Mouse (Mus musculus): Measurements from ENCODE around the gene Furin. TPM values are rescaled to one million over a fixed set of nuclear protein-coding genes. Genes with fewer than 3 reads are reported as not detected.

Gene Furin
- polyA plus RNA-seq, 1 experiment, result 145 TPM

- H3K27ac ChIP-seq (ENCODE audit: insufficient read depth, low read depth, low read length), result no peak overlapping the region
- 86% methylated on average over 6 of the region's 6 CpGs for WGBS
These were observed 44.4 kb upstream of the Furin start for GRCm38 (mm10) chr7:80449620-80450091.

GRCm38 (mm10) chr7:80447336-80447735 lies 42.1 kb upstream of the Furin start:
- 97% methylated on average over 8 of the region's 8 CpGs for WGBS
- no peak overlapping the region for H3K4me3 ChIP-seq (ENCODE audit: insufficient read depth, low read depth, low read length)
- H3K4me1 ChIP-seq (ENCODE audit: control insufficient read depth, insufficient read depth, low read length), result no peaks in the 10 kb centered on the region; the same call in 1 of the 2 replicates
- H3K27ac ChIP-seq (ENCODE audit: insufficient read depth, low read depth, low read length), result no peak overlapping the region
- no peak for TF ChIP-seq CTCF (conservative IDR thresholded peaks at IDR 0.05; ENCODE audit: insufficient read depth, insufficient read length, low read depth, low read length)
- no peak for TF ChIP-seq POLR2A (IDR thresholded peaks at IDR 0.05; ENCODE audit: low read depth, low read length)
- no peak for DNase-seq
- no peaks in the 10 kb centered on the region for H3K36me3 ChIP-seq (ENCODE audit: control insufficient read depth, insufficient read depth, low read length)
- no peaks in the 10 kb centered on the region for H3K27me3 ChIP-seq (replicated peaks; ENCODE audit: control insufficient read depth, insufficient read depth, low read length)

More at GRCm38 (mm10) chr7:80449620-80450091, 44.4 kb upstream of the Furin start:
- no peaks in the 10 kb centered on the region; the same call in 1 of the 2 replicates for H3K4me1 ChIP-seq (ENCODE audit: control insufficient read depth, insufficient read depth, low read length)
- no peak overlapping the region for H3K4me3 ChIP-seq (ENCODE audit: insufficient read depth, low read depth, low read length)
- no peak for DNase-seq
- no peaks in the 10 kb centered on the region for H3K36me3 ChIP-seq (ENCODE audit: control insufficient read depth, insufficient read depth, low read length)
- TF ChIP-seq CTCF (conservative IDR thresholded peaks at IDR 0.05; ENCODE audit: insufficient read depth, insufficient read length, low read depth, low read length), result no peak
- TF ChIP-seq POLR2A (IDR thresholded peaks at IDR 0.05; ENCODE audit: low read depth, low read length), result no peak
- no peaks in the 10 kb centered on the region for H3K27me3 ChIP-seq (replicated peaks; ENCODE audit: control insufficient read depth, insufficient read depth, low read length)

GRCm38 (mm10) chr7:80446221-80446878 lies 41.1 kb upstream of the Furin start:
- WGBS, result 81% methylated on average over 7 of the region's 7 CpGs

GRCm38 (mm10) chr7:80445492-80445891 lies 40.3 kb upstream of the Furin start:
- WGBS, result 64% methylated on average over 6 of the region's 6 CpGs
- DNase-seq, result no peak
- no peaks in the 10 kb centered on the region for H3K27me3 ChIP-seq (replicated peaks; ENCODE audit: control insufficient read depth, insufficient read depth, low read length)
- H3K27ac ChIP-seq (ENCODE audit: insufficient read depth, low read depth, low read length), result no peak overlapping the region
- no peaks in the 10 kb centered on the region for H3K36me3 ChIP-seq (ENCODE audit: control insufficient read depth, insufficient read depth, low read length)
- H3K4me1 ChIP-seq (ENCODE audit: control insufficient read depth, insufficient read depth, low read length), result no peaks in the 10 kb centered on the region
- TF ChIP-seq POLR2A (IDR thresholded peaks at IDR 0.05; ENCODE audit: low read depth, low read length), result no peak
- no peak for TF ChIP-seq CTCF (conservative IDR thresholded peaks at IDR 0.05; ENCODE audit: insufficient read depth, insufficient read length, low read depth, low read length)
- H3K4me3 ChIP-seq (ENCODE audit: insufficient read depth, low read depth, low read length), result no peak overlapping the region

More at GRCm38 (mm10) chr7:80446221-80446878, 41.1 kb upstream of the Furin start:
- Histone ChIP-seq H3K36me3 (ENCODE audit: control insufficient read depth, insufficient read depth, low read length) (no peaks in the 10 kb centered on the region), H3K27me3 (replicated peaks; ENCODE audit: control insufficient read depth, insufficient read depth, low read length) (no peaks in the 10 kb centered on the region), H3K4me3 (ENCODE audit: insufficient read depth, low read depth, low read length) (no peak overlapping the region), H3K27ac (ENCODE audit: insufficient read depth, low read depth, low read length) (no peak overlapping the region), H3K4me1 (ENCODE audit: control insufficient read depth, insufficient read depth, low read length) (no peaks in the 10 kb centered on the region)
- TF ChIP-seq POLR2A (IDR thresholded peaks at IDR 0.05; ENCODE audit: low read depth, low read length) (no peak), CTCF (conservative IDR thresholded peaks at IDR 0.05; ENCODE audit: insufficient read depth, insufficient read length, low read depth, low read length) (no peak; the same call in 1 of the 2 replicates)
- DNase-seq, result no peak

- WGBS, result 81% methylated on average over 17 of the region's 17 CpGs
- Histone ChIP-seq H3K4me3 (ENCODE audit: insufficient read depth, low read depth, low read length) (no peak overlapping the region), H3K27me3 (replicated peaks; ENCODE audit: control insufficient read depth, insufficient read depth, low read length) (no peaks in the 10 kb centered on the region), H3K4me1 (ENCODE audit: control insufficient read depth, insufficient read depth, low read length) (no peaks in the 10 kb centered on the region), H3K27ac (ENCODE audit: insufficient read depth, low read depth, low read length) (no peak overlapping the region), H3K36me3 (ENCODE audit: control insufficient read depth, insufficient read depth, low read length) (no peaks in the 10 kb centered on the region)
- TF ChIP-seq POLR2A (IDR thresholded peaks at IDR 0.05; ENCODE audit: low read depth, low read length) (no peak), CTCF (conservative IDR thresholded peaks at IDR 0.05; ENCODE audit: insufficient read depth, insufficient read length, low read depth, low read length) (no peak)
- DNase-seq, result no peak
These were observed 39.4 kb upstream of the Furin start for GRCm38 (mm10) chr7:80444401-80445249.

GRCm38 (mm10) chr7:80443124-80443523 lies 37.9 kb upstream of the Furin start:
- TF ChIP-seq CTCF (conservative IDR thresholded peaks at IDR 0.05; ENCODE audit: insufficient read depth, insufficient read length, low read depth, low read length), result no peak
- TF ChIP-seq POLR2A (IDR thresholded peaks at IDR 0.05; ENCODE audit: low read depth, low read length), result no peak
- Histone ChIP-seq H3K27ac (ENCODE audit: insufficient read depth, low read depth, low read length) (no peak overlapping the region), H3K36me3 (ENCODE audit: control insufficient read depth, insufficient read depth, low read length) (no peaks in the 10 kb centered on the region), H3K27me3 (replicated peaks; ENCODE audit: control insufficient read depth, insufficient read depth, low read length) (no peaks in the 10 kb centered on the region), H3K4me3 (ENCODE audit: insufficient read depth, low read depth, low read length) (no peak overlapping the region), H3K4me1 (ENCODE audit: control insufficient read depth, insufficient read depth, low read length) (peaks cover 8% of the 10 kb centered on the region; the same call in 1 of the 2 replicates)
- WGBS, result 86% methylated on average over 3 of the region's 3 CpGs
- no peak for DNase-seq
